Mouse (Mus musculus) kidney, postnatal 4 days (tissue): ENCODE measurements around the gene Adcy3.

Experiments
- DNase-seq, 2 experiments: peaks; one replicate each; pipeline ENCODE4 v3.0.0; 2021; ENCODE audit warnings: mixed read lengths in 2 of 2

Gene Adcy3

GRCm38 (mm10) chr12:4132941-4133846, at the start of gene Adcy3:
TSS of gene Adcy3 (plus strand) at chr12:4133103.
- DNase-seq: peak; percentile 75 to 80

- DNase-seq: no peak
These were observed 49.5 kb upstream of the Adcy3 start for GRCm38 (mm10) chr12:4083441-4083840.

- peak; percentile 84 to 87 for DNase-seq
These were observed 25.5 kb upstream of the Adcy3 start for GRCm38 (mm10) chr12:4107383-4107782.

- no peak for DNase-seq
These were observed 16.8 kb upstream of the Adcy3 start for GRCm38 (mm10) chr12:4116132-4116531.

GRCm38 (mm10) chr12:4117136-4117535, 15.8 kb upstream of the Adcy3 start:
- DNase-seq: no peak

GRCm38 (mm10) chr12:4117579-4117978, 15.3 kb upstream of the Adcy3 start:
- DNase-seq: no peak

- no peak for DNase-seq
These were observed 5.6 kb upstream of the Adcy3 start for GRCm38 (mm10) chr12:4127346-4127745.

- DNase-seq: no peak
These were observed 927 bp downstream of the Adcy3 start for GRCm38 (mm10) chr12:4133847-4134212.

GRCm38 (mm10) chr12:4143179-4143578, 10.3 kb downstream of the Adcy3 start:
- no peak for DNase-seq

GRCm38 (mm10) chr12:4150936-4151335, 18.0 kb downstream of the Adcy3 start:
- no peak for DNase-seq

GRCm38 (mm10) chr12:4151969-4152368, 19.1 kb downstream of the Adcy3 start:
- no peak for DNase-seq

- no peak for DNase-seq
These were observed 24.6 kb downstream of the Adcy3 start for GRCm38 (mm10) chr12:4157466-4157865.

- no peak for DNase-seq
These were observed 25.3 kb downstream of the Adcy3 start for GRCm38 (mm10) chr12:4158179-4158578.

- DNase-seq: no peak
These were observed 26.1 kb downstream of the Adcy3 start for GRCm38 (mm10) chr12:4158868-4159632.

- DNase-seq: peak; percentile 51 to 63
These were observed 27.4 kb downstream of the Adcy3 start for GRCm38 (mm10) chr12:4160322-4160721.

- no peak for DNase-seq
These were observed 30.0 kb downstream of the Adcy3 start for GRCm38 (mm10) chr12:4162886-4163285.

- DNase-seq: no peak
These were observed 34.1 kb downstream of the Adcy3 start for GRCm38 (mm10) chr12:4166970-4167369.

GRCm38 (mm10) chr12:4169058-4169457, 36.2 kb downstream of the Adcy3 start:
- DNase-seq: no peak

- DNase-seq: no peak
These were observed 36.7 kb downstream of the Adcy3 start for GRCm38 (mm10) chr12:4169622-4170021.

- DNase-seq: no peak
These were observed 40.3 kb downstream of the Adcy3 start for GRCm38 (mm10) chr12:4173108-4173790.

- DNase-seq: no peak
These were observed 45.9 kb downstream of the Adcy3 start for GRCm38 (mm10) chr12:4178839-4179238.

- no peak for DNase-seq
These were observed 46.8 kb downstream of the Adcy3 start for GRCm38 (mm10) chr12:4179671-4180233.

GRCm38 (mm10) chr12:4180507-4180906, 47.6 kb downstream of the Adcy3 start:
- DNase-seq: no peak
